Mouse (Mus musculus) heart, embryonic 14.5 days (tissue): ENCODE measurements around the gene Bcl6b. TPM values are rescaled to one million over a fixed set of nuclear protein-coding genes. Genes with fewer than 3 reads are reported as not detected.

Experiments used
- microRNA counts: library from miRNA; unstranded; fragments of <30 nt; microRNA quantifications from one replicate; lab custom pipeline; 2016
- microRNA-seq: library from miRNA; unstranded; fragments of <30 nt; microRNA quantifications from one replicate; pipeline ENCODE4, GENCODE M21; 2016
- polyA plus RNA-seq: library from polyadenylated mRNA; unstranded; fragments of >200 nt; fragmentation: Nextera tagmentation; extraction: Ambion mirVana; gene quantifications from 2 replicates; pipeline ENCODE4 v1.2.1, GENCODE M21; 2014

Gene Bcl6b
- polyA plus RNA-seq, 1 experiment from 2014 or later: 18.7 TPM

MicroRNAs within 50 kb of the gene (microRNA counts, 519-probe panel; counts per million panel counts)
- microRNA mmu-miR-195 (lab: Ali Mortazavi, UCI): 322 counts per million, percentile 70 among the panel's probes with 10 or more counts
- microRNA mmu-miR-497 (lab: Ali Mortazavi, UCI): 322 counts per million, percentile 70 among the panel's probes with 10 or more counts

Small RNA genes lying within 50 kb of the gene (microRNA-seq; reads per million reads assigned to microRNA genes)
- gene Mir195a (571 reads per million, percentile 75 among the genes with 10 or more reads in this experiment), gene Mir497 (not detected), gene Mir497b (not detected)

Other genes starting within 250 kb of the Bcl6b start
- 22.3 and 26.0 TPM in 2 replicates for gene Ctdnep1, start 248.6 kb downstream of the Bcl6b start, polyA plus RNA-seq
- gene Elp5, start 247.3 kb downstream of the Bcl6b start, polyA plus RNA-seq: 107 and 114 TPM in 2 replicates
- 454 and 540 TPM in 2 replicates for gene Gabarap, start 238.7 kb downstream of the Bcl6b start, polyA plus RNA-seq
- gene Phf23, start 234.0 kb downstream of the Bcl6b start, polyA plus RNA-seq: 22.2 and 27.5 TPM in 2 replicates
- 15.0 and 16.6 TPM in 2 replicates for gene Dvl2, start 229.2 kb downstream of the Bcl6b start, polyA plus RNA-seq
- gene Acadvl, start 214.4 kb downstream of the Bcl6b start, polyA plus RNA-seq: 185 and 198 TPM in 2 replicates
- gene Dlg4, start 212.9 kb downstream of the Bcl6b start, polyA plus RNA-seq: 3.4 and 6.0 TPM in 2 replicates
- gene Asgr1, start 175.7 kb downstream of the Bcl6b start, polyA plus RNA-seq: not detected in 2 replicates
- gene Asgr2, start 137.2 kb downstream of the Bcl6b start, polyA plus RNA-seq: not detected in 2 replicates
- 0.16 and 0.20 TPM in 2 replicates for gene Mgl2, start 99.5 kb downstream of the Bcl6b start, polyA plus RNA-seq
- 0.36 TPM in 2 replicates for gene Clec10a, start 73.6 kb downstream of the Bcl6b start, polyA plus RNA-seq
- 0.16 and 0.18 TPM in 2 replicates for gene Slc16a11, start 17.0 kb downstream of the Bcl6b start, polyA plus RNA-seq
- gene Slc16a13, start 8.7 kb downstream of the Bcl6b start, polyA plus RNA-seq: 4.9 and 6.4 TPM in 2 replicates
- 139 and 143 TPM in 2 replicates for gene 0610010K14Rik, start 8.1 kb upstream of the Bcl6b start, polyA plus RNA-seq
- gene Gm21988, start 10.0 kb upstream of the Bcl6b start, polyA plus RNA-seq: 10.1 and 12.2 TPM in 2 replicates
- gene Rnasek, start 10.0 kb upstream of the Bcl6b start, polyA plus RNA-seq: 219 and 240 TPM in 2 replicates
- gene Alox12, start 25.6 kb upstream of the Bcl6b start, polyA plus RNA-seq: 3.0 TPM in 2 replicates
- gene Alox12e, start 92.8 kb upstream of the Bcl6b start, polyA plus RNA-seq: not detected in 2 replicates
- gene Alox15, start 122.2 kb upstream of the Bcl6b start, polyA plus RNA-seq: 0.13 TPM in 1 of 2 replicates, not detected in the other
- 17.8 and 17.9 TPM in 2 replicates for gene Pelp1, start 180.2 kb upstream of the Bcl6b start, polyA plus RNA-seq
- 5.4 and 8.6 TPM in 2 replicates for gene Arrb2, start 202.8 kb upstream of the Bcl6b start, polyA plus RNA-seq
- 25.1 and 26.8 TPM in 2 replicates for gene Med11, start 222.1 kb upstream of the Bcl6b start, polyA plus RNA-seq
- gene Zmynd15, start 229.6 kb upstream of the Bcl6b start, polyA plus RNA-seq: 0.95 and 2.0 TPM in 2 replicates
- 9.4 and 10.3 TPM in 2 replicates for gene Cxcl16, start 230.2 kb upstream of the Bcl6b start, polyA plus RNA-seq